Mouse (Mus musculus): ENCODE results near the gene Olfr228. TPM values are rescaled to one million over a fixed set of nuclear protein-coding genes. Genes with fewer than 3 reads are reported as not detected.

Gene Olfr228
- polyA plus RNA-seq (2017; shearing (Covaris generic)): not detected

DNA sequence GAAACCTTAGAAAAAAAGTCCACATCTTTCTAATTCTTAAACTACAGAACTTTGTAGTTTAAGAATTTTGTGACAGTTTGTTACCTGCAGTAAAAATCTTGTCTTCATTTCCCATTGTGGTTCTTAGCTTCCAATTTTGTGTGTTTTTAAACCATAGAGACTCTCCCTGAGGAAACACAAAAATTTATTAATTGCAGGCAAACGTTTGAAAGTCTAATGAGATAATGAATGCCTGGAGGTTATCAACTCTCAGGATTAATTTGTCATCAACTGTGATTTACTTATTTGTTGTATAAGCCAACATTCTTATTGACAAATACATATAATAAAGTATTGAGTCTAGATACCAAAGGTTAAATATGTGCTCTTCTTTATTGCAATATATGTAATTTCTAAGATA, at the start of gene Olfr228:
Gene Olfr228 (minus strand): TSS at position 101 of the 400 bp plus-strand sequence.

DNA sequence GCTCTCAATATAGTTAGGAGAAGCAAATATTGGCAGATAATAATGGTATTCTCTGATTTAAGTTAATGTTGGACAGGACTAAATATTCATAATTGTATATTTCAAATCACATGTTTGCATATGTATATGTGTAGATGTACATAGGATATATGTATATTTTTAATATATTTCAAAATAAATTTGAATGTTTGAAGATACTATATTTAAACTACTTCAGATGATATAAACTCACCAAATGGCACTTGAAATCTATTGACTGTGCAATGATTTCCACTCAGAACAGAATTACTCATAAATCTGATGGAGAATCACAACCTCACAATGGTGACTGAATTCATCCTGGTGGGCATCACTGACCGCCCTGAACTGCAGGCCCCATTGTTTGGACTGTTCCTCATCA, 21.0 kb upstream of the Olfr228 start, which contains the start of gene Olfr1076:
Gene Olfr1076 (plus strand): TSS at position 301 of the 400 bp plus-strand sequence.

DNA sequence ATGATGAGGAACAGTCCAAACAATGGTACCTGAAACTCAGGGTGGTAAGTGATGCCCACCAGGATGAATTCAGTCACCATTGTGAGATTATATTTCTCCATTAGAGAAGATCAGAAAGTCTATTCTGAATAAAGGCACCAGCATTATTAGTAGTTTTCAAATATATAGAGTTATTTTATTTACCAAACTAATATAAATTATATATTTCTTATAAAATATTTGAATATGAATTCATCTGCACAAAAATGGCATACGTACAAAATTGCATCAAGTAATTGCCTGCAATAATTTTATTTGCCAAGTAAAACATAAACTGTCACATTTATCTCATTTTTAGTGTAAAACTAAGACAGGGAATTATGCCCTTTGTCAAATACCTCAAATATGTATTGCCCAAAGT, 31.0 kb downstream of the Olfr228 start, which contains the start of gene Olfr1066:
Gene Olfr1066 (minus strand): TSS at position 101 of the 400 bp plus-strand sequence.

DNA sequence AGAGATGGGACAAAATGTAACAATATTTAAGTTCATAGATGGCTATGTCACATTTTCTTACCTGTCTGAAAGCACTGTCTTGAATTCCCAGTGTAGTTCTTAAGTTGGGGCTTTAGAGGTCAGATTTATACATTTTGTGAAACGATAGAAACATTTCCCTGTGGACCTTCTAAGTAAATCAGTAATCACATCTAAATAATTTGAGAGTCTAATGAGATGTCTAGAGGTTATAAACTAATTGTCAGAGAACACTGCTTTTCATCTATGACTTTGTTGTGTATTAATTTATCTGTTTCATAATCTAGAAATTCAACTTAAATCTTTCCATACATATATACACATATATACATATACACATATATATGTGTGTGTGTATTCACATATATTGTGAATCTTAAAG, 36.7 kb downstream of the Olfr228 start, which contains the start of gene Olfr1065:
Gene Olfr1065 (minus strand): TSS at position 101 of the 400 bp plus-strand sequence.

Other genes with a start within 250 kb of the Olfr228 start
- 0.15 TPM for gene Olfr1048, start 247.1 kb downstream of the Olfr228 start, polyA plus RNA-seq (2017; shearing (Covaris generic))
- gene Olfr1049, start 229.1 kb downstream of the Olfr228 start, polyA plus RNA-seq (2017; shearing (Covaris generic)): not detected
- gene Olfr1051, start 208.3 kb downstream of the Olfr228 start, polyA plus RNA-seq (2017; shearing (Covaris generic)): not detected
- not detected for gene Olfr1052, start 194.9 kb downstream of the Olfr228 start, polyA plus RNA-seq (2017; shearing (Covaris generic))
- gene Olfr1053, start 172.1 kb downstream of the Olfr228 start, polyA plus RNA-seq (2017; shearing (Covaris generic)): not detected
- not detected for gene Olfr1054, start 152.0 kb downstream of the Olfr228 start, polyA plus RNA-seq (2017; shearing (Covaris generic))
- not detected for gene Olfr1055, start 137.1 kb downstream of the Olfr228 start, polyA plus RNA-seq (2017; shearing (Covaris generic))
- not detected for gene Olfr1056, start 124.9 kb downstream of the Olfr228 start, polyA plus RNA-seq (2017; shearing (Covaris generic))
- gene Olfr1057, start 109.0 kb downstream of the Olfr228 start, polyA plus RNA-seq (2017; shearing (Covaris generic)): not detected
- gene Olfr1058, start 98.8 kb downstream of the Olfr228 start, polyA plus RNA-seq (2017; shearing (Covaris generic)): not detected
- gene Olfr1061, start 73.3 kb downstream of the Olfr228 start, polyA plus RNA-seq (2017; shearing (Covaris generic)): not detected
- not detected for gene Olfr1062, start 60.6 kb downstream of the Olfr228 start, polyA plus RNA-seq (2017; shearing (Covaris generic))
- not detected for gene Olfr1065, start 36.8 kb downstream of the Olfr228 start, polyA plus RNA-seq (2017; shearing (Covaris generic))
- gene Olfr1066, start 31.1 kb downstream of the Olfr228 start, polyA plus RNA-seq (2017; shearing (Covaris generic)): not detected
- not detected for gene Olfr1076, start 21.1 kb upstream of the Olfr228 start, polyA plus RNA-seq (2017; shearing (Covaris generic))
- not detected for gene Olfr1079, start 55.1 kb upstream of the Olfr228 start, polyA plus RNA-seq (2017; shearing (Covaris generic))
- gene Olfr1080, start 70.8 kb upstream of the Olfr228 start, polyA plus RNA-seq (2017; shearing (Covaris generic)): not detected
- 0.30 TPM for gene Olfr1082, start 111.6 kb upstream of the Olfr228 start, polyA plus RNA-seq (2017; shearing (Covaris generic))
- not detected for gene Olfr1084, start 152.3 kb upstream of the Olfr228 start, polyA plus RNA-seq (2017; shearing (Covaris generic))
- gene Olfr1085, start 174.6 kb upstream of the Olfr228 start, polyA plus RNA-seq (2017; shearing (Covaris generic)): not detected
- 0.37 TPM for gene Olfr1086, start 192.7 kb upstream of the Olfr228 start, polyA plus RNA-seq (2017; shearing (Covaris generic))
- not detected for gene Olfr1087, start 211.0 kb upstream of the Olfr228 start, polyA plus RNA-seq (2017; shearing (Covaris generic))
- gene Olfr1089, start 246.3 kb upstream of the Olfr228 start, polyA plus RNA-seq (2017; shearing (Covaris generic)): not detected